Mouse (Mus musculus) left cerebral cortex, postnatal 25 days (tissue): Measurements from ENCODE around the gene Smg8. TPM values are rescaled to one million over a fixed set of nuclear protein-coding genes. Genes with fewer than 3 reads are reported as not detected.

ENCODE experiments used
- DNase-seq, 2 experiments: peaks; one replicate each; pipeline ENCODE4 v3.0.0; 2022; ENCODE audit warnings: low spot score in 2 of 2, mixed read lengths in 1 of 2
- intact Hi-C: fragments of 180-260 bp; cut with DNase I; formaldehyde crosslinking; loops from one replicate; pipeline ENCODE4 v1.15.1; 2025
- total RNA-seq, 2 experiments: library from RNA; stranded (reverse); gene quantifications; 2 replicates each; pipeline ENCODE4 v1.2.3; 2021

The Smg8 gene
- 10 to 100 TPM; 16.6 to 16.9 TPM for total RNA-seq

DNA sequence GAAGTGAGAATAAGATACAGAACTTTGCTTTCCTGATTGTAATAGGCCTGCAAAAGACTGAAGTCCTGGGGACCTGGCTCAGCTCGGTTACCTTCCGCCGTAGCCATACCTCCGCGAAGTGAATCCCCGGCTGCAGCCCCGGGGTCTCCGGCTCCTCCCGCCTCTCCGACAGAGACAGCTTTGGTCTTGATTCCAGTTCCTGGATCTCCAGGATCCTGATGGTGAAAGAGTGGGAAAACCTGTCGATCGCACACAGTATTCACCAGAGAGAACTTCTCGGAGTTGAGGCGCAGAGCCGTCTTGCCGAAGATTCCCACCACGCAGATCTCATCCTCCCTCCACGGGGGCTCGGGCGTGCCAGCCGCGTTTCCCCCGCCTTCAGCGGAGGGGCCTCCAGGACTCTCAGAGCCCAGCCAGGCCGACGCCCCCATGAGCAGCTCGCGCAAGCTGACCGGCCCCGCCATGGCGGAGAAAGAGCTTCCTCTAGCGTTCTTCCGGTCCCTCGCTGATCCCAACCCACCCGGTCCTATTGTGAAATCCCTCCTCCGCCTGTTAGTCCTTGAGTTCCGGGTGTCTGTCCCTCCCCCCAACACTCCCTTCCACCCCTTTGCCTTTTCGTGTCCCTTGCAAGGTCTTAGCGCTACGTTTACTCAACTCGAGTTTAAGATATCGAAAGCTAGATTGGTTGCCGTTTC, at the start of gene Smg8:
TSS of gene Smg8 (minus strand) at position 485 of the 695 bp plus-strand sequence.
- DNase-seq = peak; percentile 80 to 89
- intact Hi-C loops = no loop called here

- DNase-seq = peak in 1 of 2 experiments; percentile 17
- intact Hi-C loops = no loop called here
Observed at GRCm38 (mm10) chr11:87136233-87136632, 49.7 kb upstream of the Smg8 start.

DNA sequence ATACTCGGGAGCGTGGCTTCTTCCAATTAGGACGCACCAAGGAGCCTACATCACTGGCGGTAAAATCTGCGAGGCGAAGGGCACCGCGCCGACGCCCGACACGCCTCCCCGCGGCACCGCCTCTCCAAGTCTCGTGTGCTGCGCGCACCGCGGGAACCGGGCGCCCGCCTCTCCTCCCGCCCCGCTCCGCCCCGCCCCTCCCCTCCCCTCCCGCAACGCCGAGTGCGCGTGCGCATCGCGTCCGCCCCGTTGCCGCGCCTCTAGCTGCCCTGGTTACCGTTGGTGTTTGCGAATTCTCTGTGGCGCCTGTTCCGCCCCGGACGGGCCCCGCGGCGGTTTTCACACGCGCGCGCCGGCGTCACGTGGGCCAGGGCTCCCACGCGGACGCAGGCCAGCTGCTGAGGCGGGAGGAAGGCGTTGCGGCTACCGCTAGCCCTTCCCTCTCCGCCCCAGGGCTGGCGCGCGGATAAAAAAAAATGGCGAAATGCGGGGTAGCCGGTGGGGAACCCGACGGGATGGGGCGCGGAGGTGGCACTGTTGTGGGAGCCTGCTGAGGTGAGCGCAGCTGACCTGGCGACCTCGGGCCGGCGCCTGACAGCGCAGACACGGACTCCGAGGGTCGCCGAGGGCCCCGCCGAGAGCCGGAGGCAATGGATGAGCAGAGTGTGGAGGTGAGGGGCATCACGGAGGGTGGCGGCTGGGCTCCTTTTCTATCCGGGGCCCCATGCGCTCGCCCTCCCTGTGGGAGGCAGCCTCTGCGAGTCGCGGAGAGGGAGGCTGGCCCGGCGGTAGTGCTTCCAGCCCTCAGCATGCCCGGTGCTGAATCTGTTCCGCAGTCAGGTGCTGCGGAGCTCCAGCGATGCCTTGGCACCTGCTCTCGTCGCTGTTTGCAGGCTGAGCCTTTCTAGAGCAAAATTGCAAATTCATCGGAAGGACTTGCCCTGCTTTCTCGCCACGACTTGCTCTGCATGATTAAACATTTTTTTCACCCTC, 40.5 kb upstream of the Smg8 start, which contains the start of gene Trim37:
TSS of gene Trim37 (plus strand) at position 254 of the 993 bp plus-strand sequence.
- DNase-seq = peak; percentile 92 to 96
- intact Hi-C loops = loop anchor here (2.0 kb wide), 1 partner anchor 18 kb away; the partner anchor contains the start of genes Prr11 and Ska2

- intact Hi-C loops = loop anchor here (2.0 kb wide), 1 partner anchor 18 kb away; the partner anchor contains the start of genes Prr11 and Ska2
Observed at GRCm38 (mm10) chr11:87126281-87126823, 39.8 kb upstream of the Smg8 start.

GRCm38 (mm10) chr11:87125562-87125961, 39.0 kb upstream of the Smg8 start:
- intact Hi-C loops = no loop called here
- DNase-seq = no peak

More at GRCm38 (mm10) chr11:87126281-87126823, 39.8 kb upstream of the Smg8 start:
- DNase-seq = peak in 1 of 2 experiments; percentile 5

- intact Hi-C loops = no loop called here
Observed at GRCm38 (mm10) chr11:87121864-87122263, 35.3 kb upstream of the Smg8 start.

DNA sequence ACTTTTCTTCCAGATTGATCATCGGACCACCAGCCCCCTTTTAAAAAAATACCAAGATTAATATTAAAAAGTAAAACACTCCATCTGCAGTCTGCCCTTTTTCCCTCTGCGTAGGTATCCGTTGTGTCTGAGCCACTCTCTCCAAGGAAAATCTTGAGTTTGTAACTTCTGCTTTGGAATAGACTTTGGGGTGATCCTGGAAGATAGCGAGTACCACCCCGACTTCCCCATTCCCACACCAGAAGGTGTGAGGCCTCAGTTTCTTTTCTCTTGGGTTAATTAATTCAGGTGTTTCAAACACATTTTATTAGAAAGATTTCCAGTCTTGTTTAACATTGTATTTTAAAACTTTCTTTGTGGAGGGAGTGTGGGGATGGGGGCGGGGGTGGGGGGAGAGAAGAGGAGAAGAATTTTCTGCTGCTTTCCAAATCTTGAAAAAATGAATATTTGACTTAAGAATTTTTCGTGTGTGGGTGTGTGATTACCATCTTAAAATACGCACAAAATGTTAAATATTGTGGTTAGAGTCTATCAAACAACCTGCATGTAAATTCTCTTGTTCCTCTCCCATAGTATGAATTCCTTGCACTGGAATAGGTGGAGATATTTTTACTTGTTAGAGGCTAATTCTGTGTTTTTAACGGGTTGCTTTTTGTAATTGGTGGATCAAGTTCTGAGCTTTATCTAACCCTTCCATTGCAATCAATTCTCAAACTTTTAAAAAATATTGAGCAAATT, 23.8 kb upstream of the Smg8 start:
- no peak for DNase-seq
- intact Hi-C loops = no loop called here

More at GRCm38 (mm10) chr11:87121864-87122263, 35.3 kb upstream of the Smg8 start:
- DNase-seq = no peak

DNA sequence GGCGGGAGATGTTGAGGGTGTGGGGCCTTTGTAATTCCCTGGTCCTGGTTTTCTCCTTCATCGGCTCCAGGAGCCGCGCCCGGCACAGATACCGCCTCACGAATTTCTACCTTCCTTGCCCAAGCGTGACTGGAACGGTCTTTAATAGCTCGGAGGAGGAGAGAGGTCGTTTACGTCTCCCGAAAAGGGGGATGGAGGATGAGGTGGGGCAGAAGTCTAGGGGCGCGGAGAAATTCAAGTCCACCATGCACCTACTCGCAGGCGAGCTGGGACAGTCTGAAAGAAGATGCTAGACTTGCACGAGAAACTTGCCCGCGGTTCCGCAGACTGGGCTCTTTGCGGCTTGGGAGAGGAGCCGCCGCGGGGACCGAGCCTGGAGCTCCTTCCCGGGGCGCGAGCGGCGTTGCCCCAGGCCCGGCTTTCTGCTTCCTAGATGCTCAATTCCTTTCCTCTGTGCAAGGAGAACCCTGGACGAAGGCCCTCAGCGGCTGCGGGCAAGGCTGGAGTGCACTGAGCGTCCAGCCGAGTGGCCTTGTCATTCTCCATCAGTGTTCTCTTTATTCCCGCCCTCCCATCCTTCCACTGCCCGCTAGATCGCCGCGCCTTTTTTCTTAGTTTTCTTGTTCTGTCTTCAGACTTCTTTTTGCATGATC, 23.1 kb upstream of the Smg8 start:
- DNase-seq = no peak
- intact Hi-C loops = loop anchor here (2.0 kb wide), 1 partner anchor 17 kb away; the partner anchor contains the start of gene Trim37

GRCm38 (mm10) chr11:87108755-87109518, 22.4 kb upstream of the Smg8 start, which contains the start of gene Ska2:
Gene Ska2, plus strand, starts transcription at chr11:87109234.
- intact Hi-C loops = loop anchor here (2.0 kb wide), 1 partner anchor 18 kb away; the partner anchor contains the start of gene Trim37
- DNase-seq = peak; percentile 97 to 100

DNA sequence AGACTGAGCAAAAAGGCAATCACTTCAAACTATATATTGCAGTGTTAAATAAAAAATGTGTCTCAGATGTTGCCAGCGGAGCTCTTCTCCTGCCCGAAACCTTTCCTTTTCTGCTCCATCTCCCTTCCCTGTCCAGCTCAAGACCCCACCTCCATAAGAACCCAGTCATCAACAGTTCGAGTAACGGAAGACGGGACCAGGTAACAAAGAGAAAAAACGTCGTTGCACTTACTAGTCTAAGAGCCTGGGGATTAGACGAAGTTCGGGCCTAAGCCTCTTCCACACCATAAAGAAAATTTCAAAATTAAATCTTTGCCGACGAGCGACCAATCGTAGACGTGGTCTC, 21.8 kb upstream of the Smg8 start, which contains the start of gene Prr11:
TSS of gene Prr11 (minus strand) at position 300 of the 346 bp plus-strand sequence.
- intact Hi-C loops = loop anchor here (2.0 kb wide), 1 partner anchor 18 kb away; the partner anchor contains the start of gene Trim37
- no peak for DNase-seq

GRCm38 (mm10) chr11:87087142-87087541, 568 bp upstream of the Smg8 start:
- intact Hi-C loops = no loop called here
- DNase-seq = no peak

- intact Hi-C loops = no loop called here
Observed at GRCm38 (mm10) chr11:87085461-87085860, 1.1 kb downstream of the Smg8 start.

GRCm38 (mm10) chr11:87083712-87084111, 2.9 kb downstream of the Smg8 start:
- intact Hi-C loops = no loop called here
- no peak for DNase-seq

More at GRCm38 (mm10) chr11:87085461-87085860, 1.1 kb downstream of the Smg8 start:
- no peak for DNase-seq

DNA sequence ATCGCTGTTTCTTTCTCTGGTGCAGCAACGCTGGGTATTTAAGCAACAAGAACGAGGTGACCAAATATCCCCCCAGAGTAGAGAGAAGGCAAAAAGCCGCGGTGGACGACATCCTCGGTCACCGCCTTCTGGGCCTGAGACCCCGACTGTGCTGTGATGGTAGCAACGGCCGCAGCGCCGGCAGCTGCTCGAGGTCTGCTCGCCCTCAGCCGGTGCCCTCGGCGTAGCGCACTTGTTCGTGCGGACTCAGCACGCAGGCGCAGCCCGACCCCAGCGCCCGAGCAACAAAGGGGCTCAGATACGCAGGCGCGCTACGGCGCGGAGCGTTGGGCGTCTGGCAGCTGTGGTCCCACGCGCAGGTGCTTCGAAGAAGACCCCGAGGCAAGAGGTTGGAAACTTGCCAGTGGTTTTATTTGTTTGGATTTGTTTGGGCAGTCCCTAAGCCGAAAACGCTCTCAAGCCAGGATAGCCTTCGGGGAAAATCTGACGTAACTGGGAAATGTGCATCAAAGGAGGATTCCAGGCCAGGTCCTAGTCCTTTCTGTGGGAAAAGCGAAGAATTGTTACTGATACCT, 12.6 kb downstream of the Smg8 start, which contains the start of gene Gdpd1:
TSS of gene Gdpd1 (minus strand) at position 197 of the 575 bp plus-strand sequence.
- DNase-seq = peak; percentile 88 to 92
- intact Hi-C loops = no loop called here

DNA sequence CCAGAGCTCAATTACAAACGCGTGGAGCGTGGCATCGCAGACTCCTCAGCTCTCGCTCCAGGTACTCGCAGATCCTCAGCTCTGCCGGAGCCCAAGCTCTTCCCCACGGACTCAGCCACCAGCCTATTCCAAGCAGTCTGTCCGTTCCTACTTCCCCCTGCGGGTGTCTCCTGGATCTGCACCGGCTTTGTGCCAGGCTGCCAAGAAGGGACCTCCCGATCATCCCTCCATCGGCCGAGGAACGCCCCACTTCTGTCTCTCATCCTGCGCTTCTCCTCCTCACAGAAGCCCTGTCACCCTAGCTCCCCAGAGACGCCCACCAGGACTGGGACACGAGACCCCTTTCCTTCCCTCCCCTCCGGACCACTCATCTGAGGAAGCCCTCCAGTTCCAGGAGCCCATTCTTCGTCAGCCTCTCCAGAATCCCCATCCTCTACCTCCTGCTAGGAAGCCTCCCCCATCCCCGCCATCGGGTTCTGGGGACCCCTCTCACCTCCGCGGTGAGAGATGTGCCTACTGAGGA, 13.2 kb downstream of the Smg8 start:
- peak; percentile 77 to 86 for DNase-seq
- intact Hi-C loops = no loop called here

DNA sequence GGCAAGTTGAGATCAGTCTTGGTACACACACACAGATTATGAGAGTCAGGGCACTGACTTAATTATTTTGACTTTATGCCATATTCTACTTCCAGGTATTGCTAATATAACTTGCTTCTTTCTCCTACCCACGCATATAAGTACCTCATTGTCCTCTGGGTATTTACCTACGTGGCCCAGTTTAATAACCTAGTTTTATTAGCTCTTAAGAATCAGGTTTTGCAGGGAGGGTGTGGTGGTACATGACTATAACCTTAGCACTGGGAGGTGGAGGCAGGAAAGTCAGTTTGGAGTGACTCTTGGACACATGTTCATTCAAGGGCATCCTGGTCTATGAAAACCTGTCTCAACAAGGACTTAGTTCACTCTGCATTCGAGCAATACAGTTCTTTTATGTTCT, 24.5 kb downstream of the Smg8 start:
- intact Hi-C loops = no loop called here
- no peak for DNase-seq

DNA sequence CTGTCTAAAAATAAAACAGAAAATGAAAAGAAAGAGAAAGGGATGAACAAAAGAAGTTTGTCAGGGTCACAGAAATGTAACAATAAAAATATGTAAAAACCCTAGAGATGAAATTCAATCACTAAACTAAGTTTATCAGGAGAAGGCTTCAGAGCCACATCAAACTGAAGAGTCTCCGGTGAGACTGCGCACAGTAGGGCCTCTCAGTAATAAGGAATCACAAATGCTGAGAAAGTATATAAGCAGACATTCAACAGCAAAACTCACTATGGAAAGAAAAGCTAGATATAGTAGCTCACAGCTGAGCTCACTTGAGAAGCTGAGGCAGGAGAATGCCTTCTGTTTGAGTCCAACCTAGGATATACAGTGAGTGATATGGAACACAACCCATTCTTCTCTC, 26.2 kb downstream of the Smg8 start:
- no peak for DNase-seq
- intact Hi-C loops = no loop called here
